Mouse (Mus musculus): ENCODE results near the gene Mef2c. TPM values are rescaled to one million over a fixed set of nuclear protein-coding genes. Genes with fewer than 3 reads are reported as not detected.
A peak's percentile ranks its signal among the peaks of the same experiment; 100 is the strongest.

The Mef2c gene
- polyA plus RNA-seq, 1 experiment from 2014 or later, result 126 TPM

- Histone ChIP-seq H3K4me2 (peak overlapping the region; percentile 58), H3K36me3 (ENCODE audit: control insufficient read depth, insufficient read depth, low read length) (no peaks in the 10 kb centered on the region), H3K27ac (ENCODE audit: low read depth, low read length) (no peak overlapping the region), H3K27me3 (ENCODE audit: control insufficient read depth, insufficient read depth, low read length) (peaks cover 80% of the 10 kb centered on the region), H3K9me3 (replicated peaks; ENCODE audit: control insufficient read depth, low read length) (no peaks in the 10 kb centered on the region), H3K4me3 (ENCODE audit: low read depth, low read length) (peak overlapping the region; percentile 22), H3K9ac (ENCODE audit: low read depth, low read length) (no peak overlapping the region), H3K4me1 (ENCODE audit: control insufficient read depth, insufficient read depth, low read length) (no peaks in the 10 kb centered on the region)
- WGBS (ENCODE audit: insufficient replicate concordance), result 5% methylated on average over 14 of the region's 14 CpGs
- no peak for ATAC-seq (replicated peaks; ENCODE audit: insufficient number of reproducible peaks, low FRiP score, low TSS enrichment)
These were observed 211.5 kb downstream of the Mef2c start for GRCm38 (mm10) chr13:83715308-83715785.

GRCm38 (mm10) chr13:83715971-83716615 is 212.3 kb downstream of the Mef2c start:
- WGBS (ENCODE audit: insufficient replicate concordance), result 4% methylated on average over 27 of the region's 27 CpGs

More at GRCm38 (mm10) chr13:83715971-83716615, 212.3 kb downstream of the Mef2c start:
- H3K9me3 ChIP-seq (replicated peaks; ENCODE audit: control insufficient read depth, low read length), result no peaks in the 10 kb centered on the region
- H3K4me1 ChIP-seq (ENCODE audit: control insufficient read depth, insufficient read depth, low read length), result 0 out of 2 replicates have a peak, but pooled peaks cover 2% of the 10 kb centered on the region
- H3K4me3 ChIP-seq (ENCODE audit: low read depth, low read length), result no peak overlapping the region
- ATAC-seq (replicated peaks; ENCODE audit: insufficient number of reproducible peaks, low FRiP score, low TSS enrichment), result no peak
- no peak overlapping the region for H3K27ac ChIP-seq (ENCODE audit: low read depth, low read length)
- no peak overlapping the region for H3K9ac ChIP-seq (ENCODE audit: low read depth, low read length)
- no peak overlapping the region for H3K4me2 ChIP-seq
- H3K27me3 ChIP-seq (ENCODE audit: control insufficient read depth, insufficient read depth, low read length), result peaks cover 83% of the 10 kb centered on the region
- H3K36me3 ChIP-seq (ENCODE audit: control insufficient read depth, insufficient read depth, low read length), result no peaks in the 10 kb centered on the region
